Mouse (Mus musculus) limb, embryonic 15.5 days (tissue): ENCODE measurements around the gene Gga3. TPM values are rescaled to one million over a fixed set of nuclear protein-coding genes. Genes with fewer than 3 reads are reported as not detected.

Experiments
- ATAC-seq: fragments of 200-750 bp; cut with Nextera tagmentation; 2 replicates; pipeline ENCODE4 v1.8.0; 2017; ENCODE audit warnings: low read depth, moderate TSS enrichment; ENCODE audit not compliant: insufficient number of reproducible peaks, low FRiP score, low TSS enrichment
- H3K27ac ChIP-seq: fragments of 300-500 bp; sonication (generic); 2 replicates; pipeline ENCODE4 v1.5.1; 2015; ENCODE audit warnings: moderate library complexity, mild to moderate bottlenecking, inconsistent platforms
- H3K27me3 ChIP-seq: fragments of 300-500 bp; sonication (generic); 2 replicates; pipeline ENCODE4 v1.6.1; 2015; ENCODE audit warnings: inconsistent platforms
- H3K36me3 ChIP-seq: fragments of 300-500 bp; sonication (generic); 2 replicates; pipeline ENCODE4 v1.6.1; 2015; ENCODE audit warnings: inconsistent platforms
- H3K4me1 ChIP-seq: fragments of 300-500 bp; sonication (generic); 2 replicates; pipeline ENCODE4 v1.6.1; 2015; ENCODE audit warnings: inconsistent platforms
- H3K4me2 ChIP-seq: fragments of 300-500 bp; sonication (generic); 2 replicates; pipeline ENCODE4 v1.6.1; 2015; ENCODE audit warnings: mild to moderate bottlenecking, inconsistent platforms
- H3K4me3 ChIP-seq: fragments of 300-500 bp; sonication (generic); 2 replicates; pipeline ENCODE4 v1.5.1; 2015; ENCODE audit warnings: mild to moderate bottlenecking, inconsistent platforms
- H3K9ac ChIP-seq: fragments of 300-500 bp; sonication (generic); 2 replicates; pipeline ENCODE4 v1.6.1; 2015; ENCODE audit warnings: inconsistent platforms
- H3K9me3 ChIP-seq: fragments of 300-500 bp; sonication (generic); 2 replicates; pipeline ENCODE4 v1.6.1; 2016; ENCODE audit warnings: inconsistent platforms
- WGBS: fragments of 180-500 bp; shearing (Covaris S2); methylation state at CpG from one replicate; pipeline ENCODE4 v1.1.7; 2015; 5-methylcytosine and 5-hydroxymethylcytosine counted together
- polyA plus RNA-seq: library from polyadenylated mRNA; unstranded; fragments of >200 nt; fragmentation: Nextera tagmentation; extraction: Ambion mirVana; gene quantifications from 2 replicates; pipeline ENCODE4 v1.2.1, GENCODE M21; 2015

Gga3 gene
- polyA plus RNA-seq, 1 experiment from 2014 or later, result 17.5 TPM

DNA sequence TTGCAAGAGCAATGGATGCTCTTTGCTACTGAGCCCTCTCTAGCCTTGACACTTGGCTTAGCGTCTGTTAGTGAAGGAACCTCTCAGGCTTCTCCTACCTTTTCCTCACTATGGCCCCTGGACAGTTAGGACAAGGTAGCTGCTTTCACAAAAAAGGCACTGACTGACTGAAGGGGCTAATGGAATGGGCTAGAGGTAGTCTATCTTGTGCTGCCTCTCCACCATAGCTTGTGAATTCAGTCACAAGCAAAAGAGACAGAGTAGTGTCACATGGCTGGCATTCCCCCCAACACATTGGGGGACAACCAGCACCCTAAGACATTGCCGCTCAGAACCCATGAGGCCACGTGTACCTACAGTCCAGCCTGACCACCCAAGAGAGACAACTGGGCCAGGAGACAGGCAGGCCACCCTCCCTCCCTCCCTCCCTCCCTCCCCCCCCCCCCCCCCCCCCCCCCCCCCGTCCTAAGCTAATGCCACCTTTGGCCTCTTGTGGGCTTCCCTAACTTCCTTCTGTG lies 36.5 kb upstream of the Gga3 start:
- no peaks in the 10 kb centered on the region for H3K27me3 ChIP-seq
- ATAC-seq, result no peak

GRCm38 (mm10) chr11:115639540-115639939 lies 35.7 kb upstream of the Gga3 start:
- H3K4me3 ChIP-seq, result no peak overlapping the region
- 70% methylated on average over 4 of the region's 4 CpGs for WGBS
- H3K4me1 ChIP-seq, result no peaks in the 10 kb centered on the region
- no peak overlapping the region for H3K9ac ChIP-seq
- H3K4me2 ChIP-seq, result no peak overlapping the region
- peaks cover 13% of the 10 kb centered on the region for H3K36me3 ChIP-seq
- no peaks in the 10 kb centered on the region for H3K27me3 ChIP-seq
- no peaks in the 10 kb centered on the region for H3K9me3 ChIP-seq
- no peak for ATAC-seq
- no peak overlapping the region for H3K27ac ChIP-seq

More for the DNA sequence above, 36.5 kb upstream of the Gga3 start:
- H3K36me3 ChIP-seq, result peaks cover 18% of the 10 kb centered on the region
- no peak overlapping the region for H3K4me3 ChIP-seq
- no peak overlapping the region for H3K9ac ChIP-seq
- H3K9me3 ChIP-seq, result no peaks in the 10 kb centered on the region
- H3K27ac ChIP-seq, result no peak overlapping the region
- H3K4me2 ChIP-seq, result no peak overlapping the region
- 79% methylated on average over 3 of the region's 4 CpGs for WGBS
- H3K4me1 ChIP-seq, result no peaks in the 10 kb centered on the region

GRCm38 (mm10) chr11:115638498-115639409 lies 34.9 kb upstream of the Gga3 start:
- H3K9me3 ChIP-seq, result no peaks in the 10 kb centered on the region
- no peaks in the 10 kb centered on the region for H3K4me1 ChIP-seq
- peaks cover 7% of the 10 kb centered on the region; the same call in 1 of the 2 replicates for H3K36me3 ChIP-seq
- H3K4me3 ChIP-seq, result no peak overlapping the region
- no peak for ATAC-seq
- no peaks in the 10 kb centered on the region for H3K27me3 ChIP-seq
- H3K4me2 ChIP-seq, result no peak overlapping the region
- no peak overlapping the region for H3K27ac ChIP-seq
- 76% methylated on average over 5 of the region's 5 CpGs for WGBS
- no peak overlapping the region for H3K9ac ChIP-seq

DNA sequence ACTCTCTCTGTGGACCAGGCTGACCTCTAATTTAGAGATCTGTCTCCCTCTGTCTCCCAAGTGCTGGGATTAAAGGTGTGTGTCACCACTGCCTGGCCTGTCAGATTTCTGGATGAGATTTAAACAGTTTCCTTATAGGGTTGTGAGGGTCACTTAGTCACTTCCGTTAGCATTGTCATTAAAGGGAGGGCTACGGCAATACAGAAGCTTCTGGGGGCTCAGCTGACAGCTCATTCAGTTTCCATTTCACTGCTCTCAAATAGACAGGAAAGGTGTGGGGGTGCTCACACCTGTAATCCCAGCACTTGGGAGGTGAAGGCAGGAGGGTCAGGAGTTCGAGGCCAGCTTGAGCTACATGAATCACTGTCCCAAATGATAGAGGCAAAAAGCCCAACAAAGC lies 33.1 kb upstream of the Gga3 start:
- H3K4me2 ChIP-seq, result no peak overlapping the region
- H3K27ac ChIP-seq, result no peak overlapping the region
- 69% methylated on average over 3 of the region's 3 CpGs for WGBS
- ATAC-seq, result no peak
- H3K9ac ChIP-seq, result no peak overlapping the region
- H3K36me3 ChIP-seq, result no peaks in the 10 kb centered on the region
- H3K9me3 ChIP-seq, result no peaks in the 10 kb centered on the region
- no peaks in the 10 kb centered on the region for H3K4me1 ChIP-seq
- no peak overlapping the region for H3K4me3 ChIP-seq
- H3K27me3 ChIP-seq, result no peaks in the 10 kb centered on the region

- no peak overlapping the region for H3K27ac ChIP-seq
- no peak overlapping the region for H3K9ac ChIP-seq
- no peaks in the 10 kb centered on the region for H3K36me3 ChIP-seq
- H3K27me3 ChIP-seq, result no peaks in the 10 kb centered on the region
- no peaks in the 10 kb centered on the region for H3K9me3 ChIP-seq
- 62% methylated on average over 8 of the region's 8 CpGs for WGBS
- no peak overlapping the region for H3K4me2 ChIP-seq
- H3K4me1 ChIP-seq, result 0 out of 2 replicates have a peak, but pooled peaks cover 2% of the 10 kb centered on the region
- no peak overlapping the region for H3K4me3 ChIP-seq
- ATAC-seq, result no peak
Observed at GRCm38 (mm10) chr11:115635484-115635883, 31.6 kb upstream of the Gga3 start.

DNA sequence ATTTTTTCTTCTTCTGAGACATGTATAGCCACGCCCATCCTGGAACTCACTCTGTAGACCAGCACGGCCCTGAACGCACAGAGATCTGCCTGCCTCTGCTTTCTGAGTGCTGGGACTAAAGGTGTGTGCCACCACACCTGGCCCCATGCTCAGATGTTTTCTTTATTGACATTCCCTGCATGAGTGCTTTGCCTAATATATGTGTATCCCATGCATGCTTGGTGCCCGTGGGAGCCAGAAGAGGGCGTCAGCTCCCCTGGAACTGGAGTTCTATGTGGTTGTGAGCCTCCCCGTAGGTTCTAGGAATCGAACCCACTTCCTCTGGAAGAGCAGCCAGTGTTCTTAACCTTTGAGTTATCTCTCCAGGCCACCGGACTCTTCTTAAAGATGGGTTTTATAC lies 31.2 kb upstream of the Gga3 start:
- no peak for ATAC-seq
- Histone ChIP-seq H3K27me3 (no peaks in the 10 kb centered on the region), H3K4me2 (no peak overlapping the region), H3K4me1 (0 out of 2 replicates have a peak, but pooled peaks cover 2% of the 10 kb centered on the region), H3K27ac (no peak overlapping the region), H3K9ac (no peak overlapping the region), H3K36me3 (no peaks in the 10 kb centered on the region), H3K4me3 (no peak overlapping the region), H3K9me3 (no peaks in the 10 kb centered on the region)
- 84% methylated on average over 8 of the region's 8 CpGs for WGBS

- no peaks in the 10 kb centered on the region for H3K36me3 ChIP-seq
- H3K4me3 ChIP-seq, result no peak overlapping the region
- no peak overlapping the region for H3K4me2 ChIP-seq
- no peak overlapping the region for H3K27ac ChIP-seq
- H3K27me3 ChIP-seq, result no peaks in the 10 kb centered on the region
- 0 out of 2 replicates have a peak, but pooled peaks cover 2% of the 10 kb centered on the region for H3K4me1 ChIP-seq
- WGBS, result 65% methylated on average over 4 of the region's 4 CpGs
- no peaks in the 10 kb centered on the region for H3K9me3 ChIP-seq
- ATAC-seq, result no peak
- no peak overlapping the region for H3K9ac ChIP-seq
Observed at GRCm38 (mm10) chr11:115634109-115634508, 30.3 kb upstream of the Gga3 start.

DNA sequence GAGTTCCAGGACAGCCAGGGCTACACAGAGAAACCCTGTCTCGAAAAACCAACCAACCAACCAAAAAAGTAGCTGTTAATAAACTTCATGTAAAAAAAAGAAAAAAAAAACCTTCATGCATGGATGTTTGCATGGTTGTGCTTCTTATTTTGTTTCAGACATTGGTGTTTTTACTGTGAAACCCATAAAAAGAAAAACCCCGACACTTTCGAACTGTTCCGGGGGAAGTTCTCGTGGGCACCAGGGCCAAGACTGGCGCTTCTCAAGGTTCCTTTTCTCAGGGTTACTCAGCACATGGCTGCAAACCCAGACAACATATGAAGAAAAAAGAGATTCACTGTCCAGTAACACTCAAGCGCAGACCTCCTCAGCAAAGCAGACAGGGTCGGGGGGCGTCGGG lies 29.0 kb upstream of the Gga3 start:
- 87% methylated on average over 10 of the region's 10 CpGs for WGBS
- 0 out of 2 replicates have a peak, but pooled peaks cover 2% of the 10 kb centered on the region for H3K4me1 ChIP-seq

GRCm38 (mm10) chr11:115632247-115632646 lies 28.4 kb upstream of the Gga3 start:
- Histone ChIP-seq H3K4me3 (no peak overlapping the region), H3K9me3 (no peaks in the 10 kb centered on the region), H3K9ac (no peak overlapping the region), H3K4me2 (no peak overlapping the region), H3K4me1 (peaks cover 8% of the 10 kb centered on the region), H3K27ac (no peak overlapping the region), H3K27me3 (no peaks in the 10 kb centered on the region), H3K36me3 (no peaks in the 10 kb centered on the region)
- ATAC-seq, result no peak
- WGBS, result 70% methylated on average over 7 of the region's 7 CpGs

More for the DNA sequence above, 29.0 kb upstream of the Gga3 start:
- H3K4me3 ChIP-seq, result no peak overlapping the region
- H3K27me3 ChIP-seq, result no peaks in the 10 kb centered on the region
- H3K9ac ChIP-seq, result no peak overlapping the region
- no peak overlapping the region for H3K4me2 ChIP-seq
- no peak for ATAC-seq
- no peaks in the 10 kb centered on the region for H3K9me3 ChIP-seq
- H3K27ac ChIP-seq, result no peak overlapping the region
- no peaks in the 10 kb centered on the region for H3K36me3 ChIP-seq

DNA sequence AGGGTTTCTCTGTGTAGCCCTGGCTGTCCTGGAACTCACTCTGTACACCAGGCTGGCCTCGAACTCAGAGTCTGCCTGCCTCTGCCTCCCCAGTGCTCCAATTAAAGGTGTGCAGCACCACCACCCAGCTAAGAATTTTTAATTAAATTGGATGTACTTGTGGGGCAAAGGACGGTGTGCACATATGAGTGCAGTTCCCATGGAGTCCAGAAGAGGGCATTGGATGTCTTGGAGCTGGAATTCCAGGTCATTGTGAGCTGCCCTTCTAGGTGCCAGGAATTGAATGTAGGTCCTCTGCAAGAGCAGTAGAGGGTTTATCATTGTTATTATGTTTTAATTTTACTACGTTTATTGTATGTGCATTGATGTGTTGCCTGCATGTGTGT lies 27.6 kb upstream of the Gga3 start:
- Histone ChIP-seq H3K4me1 (peaks cover 13% of the 10 kb centered on the region), H3K9ac (no peak overlapping the region), H3K9me3 (no peaks in the 10 kb centered on the region), H3K4me3 (no peak overlapping the region), H3K4me2 (no peak overlapping the region), H3K36me3 (no peaks in the 10 kb centered on the region), H3K27me3 (no peaks in the 10 kb centered on the region), H3K27ac (no peak overlapping the region)
- WGBS, result 28% methylated on average over 3 of the region's 3 CpGs
- ATAC-seq, result no peak

DNA sequence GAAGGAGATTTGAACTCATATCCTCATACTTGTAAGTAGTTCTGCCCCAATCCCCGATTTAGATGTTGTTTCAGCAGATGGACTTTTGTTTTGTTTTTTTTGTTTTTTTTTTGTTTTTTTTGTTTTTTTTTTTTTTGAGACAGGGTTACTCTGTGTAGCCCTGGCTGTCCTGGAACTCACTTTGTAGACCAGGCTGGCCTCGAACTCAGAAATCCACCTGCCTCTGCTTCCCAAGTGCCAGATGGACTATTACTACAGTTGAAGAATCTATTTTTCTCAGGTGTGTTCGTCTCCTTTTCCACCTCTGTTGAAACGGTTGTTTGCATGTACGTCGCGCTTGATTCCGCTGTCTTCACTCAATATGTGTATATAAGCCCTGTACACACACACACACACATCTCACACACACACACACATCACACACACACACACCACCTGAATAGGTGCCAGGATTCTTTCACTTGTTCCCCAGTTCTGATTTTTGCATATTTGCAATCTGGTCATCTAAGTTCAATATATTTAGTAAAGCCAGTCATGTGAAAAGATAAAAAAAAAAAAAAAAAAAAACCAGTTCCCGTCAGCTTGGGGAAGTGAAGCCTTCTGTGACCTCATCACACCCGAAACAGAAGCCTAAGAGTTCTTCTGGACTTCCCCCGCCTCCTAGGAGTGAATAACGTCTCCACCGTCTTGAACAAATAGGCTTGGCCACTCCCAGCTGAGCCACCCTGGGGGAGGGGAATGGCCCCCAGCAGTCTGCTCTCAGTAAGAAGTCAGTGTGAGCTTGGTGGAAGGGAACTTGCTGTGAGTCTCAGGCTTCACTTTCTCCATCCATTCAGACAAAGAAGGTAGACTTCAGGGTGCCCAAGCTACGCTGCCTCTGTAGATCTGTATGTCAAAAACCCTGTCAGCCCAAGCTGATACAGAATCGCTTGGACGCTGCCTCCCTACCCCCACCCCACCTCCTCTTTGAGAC lies 27.0 kb upstream of the Gga3 start:
- Histone ChIP-seq H3K36me3 (no peaks in the 10 kb centered on the region), H3K27ac (no peak overlapping the region), H3K4me3 (no peak overlapping the region), H3K9me3 (no peaks in the 10 kb centered on the region), H3K27me3 (no peaks in the 10 kb centered on the region), H3K9ac (no peak overlapping the region), H3K4me2 (no peak overlapping the region), H3K4me1 (peaks cover 18% of the 10 kb centered on the region)
- no peak for ATAC-seq
- 50% methylated on average over 16 of the region's 16 CpGs for WGBS
